ENCODE assay signal across 8 mouse cellular contexts in genomic region chr7:110061199-110061751, GRCm38 (mm10). TPM values are rescaled to one million over a fixed set of nuclear protein-coding genes. Genes with fewer than 3 reads are reported as not detected.
DNase-seq lines count a peak whose midpoint lies in the region; ATAC-seq and TF ChIP-seq lines count a peak whose summit lies in the region.

Zfp143 (plus strand) TSS chr7:110061217.

- H3K27me3 ChIP-seq in heart, embryonic 12.5 days (replicated peaks): no peaks in the 10 kb centered on the region
- no peaks in the 10 kb centered on the region for H3K27me3 ChIP-seq in kidney, postnatal 0 days (ENCODE audit: insufficient read depth, low read length)
- H3K27me3 ChIP-seq in liver, embryonic 11.5 days (replicated peaks; ENCODE audit: control insufficient read depth, insufficient read depth, low read length): no peaks in the 10 kb centered on the region
- H3K27me3 ChIP-seq in stomach, embryonic 14.5 days (ENCODE audit: control insufficient read depth, insufficient read depth, low read length): no peaks in the 10 kb centered on the region

- WGBS in heart, embryonic 12.5 days: under 1% methylated on average over 34 of the region's 34 CpGs
- WGBS in kidney, postnatal 0 days: under 1% methylated on average over 33 of the region's 34 CpGs
- WGBS in liver, embryonic 11.5 days: under 1% methylated on average over 34 of the region's 34 CpGs
- under 1% methylated on average over 34 of the region's 34 CpGs for WGBS in stomach, embryonic 14.5 days

- no peaks in the 10 kb centered on the region for H3K9me3 ChIP-seq in heart, embryonic 12.5 days (replicated peaks)
- H3K9me3 ChIP-seq in kidney, postnatal 0 days (replicated peaks; ENCODE audit: low read length): no peaks in the 10 kb centered on the region
- H3K9me3 ChIP-seq in liver, embryonic 11.5 days (ENCODE audit: control insufficient read depth, low read length): no peaks in the 10 kb centered on the region
- H3K9me3 ChIP-seq in stomach, embryonic 14.5 days (ENCODE audit: control insufficient read depth, low read depth, low read length): no peaks in the 10 kb centered on the region

- ATAC-seq in erythroid progenitor cell, adult 5-6 weeks (replicated peaks; ENCODE audit: low FRiP score, poor library complexity, severe bottlenecking): peak; percentile 91
- peak; percentile 99 for ATAC-seq in heart, embryonic 12.5 days (ENCODE audit: insufficient number of reproducible peaks, low FRiP score)
- ATAC-seq in kidney, postnatal 0 days (replicated peaks; ENCODE audit: low FRiP score, low read depth): peak; percentile 98
- peak; percentile 95 for ATAC-seq in liver, embryonic 11.5 days (replicated peaks; ENCODE audit: low FRiP score)
- ATAC-seq in stomach, embryonic 14.5 days (ENCODE audit: insufficient number of reproducible peaks, insufficient read depth, low FRiP score, low read depth): peak; percentile 99

- H3K4me3 ChIP-seq in heart, embryonic 12.5 days: peak within 1 kb of the TSS; percentile 69
- peak within 1 kb of the TSS; percentile 77 for H3K4me3 ChIP-seq in kidney, postnatal 0 days (replicated peaks; ENCODE audit: low read depth, low read length)
- peak within 1 kb of the TSS; percentile 84 for H3K4me3 ChIP-seq in liver, embryonic 11.5 days (ENCODE audit: low read depth, low read length)
- H3K4me3 ChIP-seq in stomach, embryonic 14.5 days (ENCODE audit: low read depth, low read length): peak within 1 kb of the TSS; percentile 80

- H3K9ac ChIP-seq in heart, embryonic 12.5 days: peak within 1 kb of the TSS; percentile 96
- peak within 1 kb of the TSS; percentile 97 for H3K9ac ChIP-seq in kidney, postnatal 0 days (ENCODE audit: low read depth, low read length)
- H3K9ac ChIP-seq in liver, embryonic 11.5 days (ENCODE audit: low read depth, low read length): peak within 1 kb of the TSS; percentile 98
- peak within 1 kb of the TSS; percentile 97 for H3K9ac ChIP-seq in stomach, embryonic 14.5 days (replicated peaks; ENCODE audit: low read depth, low read length)

- H3K4me2 ChIP-seq in heart, embryonic 12.5 days: peak within 1 kb of the TSS; percentile 70
- H3K4me2 ChIP-seq in kidney, postnatal 0 days (ENCODE audit: low read length): peak within 1 kb of the TSS; percentile 64
- peak within 1 kb of the TSS; percentile 86 for H3K4me2 ChIP-seq in liver, embryonic 11.5 days
- H3K4me2 ChIP-seq in stomach, embryonic 14.5 days (replicated peaks; ENCODE audit: low read depth, low read length): peak within 1 kb of the TSS; percentile 78

- no peak; the same call in 1 of the 2 replicates for TF ChIP-seq CTCF in kidney, postnatal 0 days (IDR thresholded peaks at IDR 0.05; ENCODE audit: low read depth)

- peaks cover 27% of the 10 kb centered on the region for H3K36me3 ChIP-seq in heart, embryonic 12.5 days
- no peaks in the 10 kb centered on the region for H3K36me3 ChIP-seq in kidney, postnatal 0 days (ENCODE audit: insufficient read depth, low read length)
- peaks cover 13% of the 10 kb centered on the region for H3K36me3 ChIP-seq in liver, embryonic 11.5 days (ENCODE audit: control insufficient read depth, insufficient read depth, low read length)
- H3K36me3 ChIP-seq in stomach, embryonic 14.5 days (ENCODE audit: control insufficient read depth, insufficient read depth, low read length): peaks cover 13% of the 10 kb centered on the region

- peak within 1 kb of the TSS; percentile 100 for H3K27ac ChIP-seq in heart, embryonic 12.5 days (ENCODE audit: poor library complexity, severe bottlenecking)
- peak within 1 kb of the TSS; percentile 100 for H3K27ac ChIP-seq in kidney, postnatal 0 days
- H3K27ac ChIP-seq in liver, embryonic 11.5 days (ENCODE audit: low read depth, low read length): peak within 1 kb of the TSS; percentile 100
- H3K27ac ChIP-seq in stomach, embryonic 14.5 days (ENCODE audit: low read length): peak within 1 kb of the TSS; percentile 100

- H3K4me1 ChIP-seq in heart, embryonic 12.5 days (replicated peaks): peaks cover 15% of the 10 kb centered on the region
- no peaks in the 10 kb centered on the region for H3K4me1 ChIP-seq in kidney, postnatal 0 days (replicated peaks; ENCODE audit: insufficient read depth, low read length)
- peaks cover 5% of the 10 kb centered on the region for H3K4me1 ChIP-seq in liver, embryonic 11.5 days (replicated peaks; ENCODE audit: control insufficient read depth, insufficient read depth, low read length)
- peaks cover 14% of the 10 kb centered on the region; the same call in 1 of the 2 replicates for H3K4me1 ChIP-seq in stomach, embryonic 14.5 days (ENCODE audit: control insufficient read depth, insufficient read depth, low read length)

- peak; percentile 100 for DNase-seq in CD4-positive helper T cell, adult 2 months (ENCODE audit: low read depth, low spot score)
- peak; percentile 100 for DNase-seq in brain, embryonic 18.5 days (ENCODE audit: low read depth, low spot score)
- DNase-seq in kidney, postnatal 0 days (ENCODE audit: low spot score): peak; percentile 100
- peak; percentile 100 for DNase-seq in liver, embryonic 11.5 days (ENCODE audit: low spot score)
- DNase-seq in naive thymus-derived CD4-positive, alpha-beta T cell, adult 2 months (ENCODE audit: low read depth): peak; percentile 100

RNA-seq across cellular contexts. Expression of gene Zfp143, which starts in this region (rescaled TPM):
- 25.2 and 34.6 TPM in 2 replicates for total RNA-seq in erythroid progenitor cell, adult 5-6 weeks (2015; ENCODE audit: low replicate concordance)
- total RNA-seq in erythroid progenitor cell, adult 5-6 weeks (2017; ENCODE audit: low replicate concordance): 21.8 and 38.1 TPM in 2 replicates
- polyA plus RNA-seq in heart, embryonic 12.5 days (2016; fragmentation: Nextera tagmentation; extraction: Ambion mirVana): 16.0 and 17.1 TPM in 2 replicates
- 10.5 and 12.0 TPM in 2 replicates for polyA plus RNA-seq in kidney, postnatal 0 days (2015; fragmentation: Nextera tagmentation; extraction: Ambion mirVana)
- 16.8 and 19.5 TPM in 2 replicates for polyA plus RNA-seq in liver, embryonic 11.5 days (2014; fragmentation: Nextera tagmentation; extraction: Ambion mirVana)
- polyA plus RNA-seq in stomach, embryonic 14.5 days (2014; fragmentation: Nextera tagmentation; extraction: Ambion mirVana): 15.2 and 18.2 TPM in 2 replicates

Comparison
In these comparisons a context has a peak if more than half of its experiments do, and no peak if none do; other contexts are left out.
1. Peak in every context shown above with its lines: DNase-seq, ATAC-seq, H3K4me3 ChIP-seq and H3K27ac ChIP-seq.